ENCODE assay signal across 9 mouse cellular contexts in the genomic region with DNA sequence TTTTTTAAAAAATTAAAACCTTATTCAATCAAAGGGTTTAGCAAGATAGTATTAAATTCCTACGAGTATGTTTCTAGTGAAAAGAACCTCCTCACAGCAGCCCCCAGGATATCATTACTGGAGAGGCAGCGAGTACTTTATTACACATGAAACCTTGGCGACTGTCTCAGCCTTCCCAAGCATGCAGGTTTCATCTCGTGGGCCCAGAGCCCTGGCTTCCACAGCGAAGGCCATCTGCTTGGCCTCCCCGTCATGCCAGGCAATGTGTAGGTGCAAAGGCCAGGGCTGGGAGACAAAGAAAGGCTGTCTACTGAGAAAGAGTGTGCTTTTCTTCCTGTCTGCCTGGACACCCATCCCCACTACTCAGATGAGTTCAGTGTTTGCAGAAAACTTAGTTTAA.
DNase-seq lines count a peak whose midpoint lies in the region; ATAC-seq lines count a peak whose summit lies in the region.
"Had no signal": no experiment of that assay in that cellular context is flagged by ENCODE, and none has a peak within 500 bp of the region (broad histone marks: within the 10 kb centered on the region; RNA-seq: fewer than 3 reads in every experiment).

No protein-coding gene starts in this region.

- no peak overlapping the region for H3K9ac ChIP-seq in embryonic facial prominence, embryonic 15.5 days
- no peak overlapping the region for H3K9ac ChIP-seq in hindbrain, embryonic 12.5 days
- H3K9ac ChIP-seq in limb, embryonic 15.5 days: no peak overlapping the region
- no peak overlapping the region for H3K9ac ChIP-seq in liver, embryonic 11.5 days (ENCODE audit: low read depth, low read length)

- no peaks in the 10 kb centered on the region for H3K27me3 ChIP-seq in embryonic facial prominence, embryonic 15.5 days
- H3K27me3 ChIP-seq in hindbrain, embryonic 12.5 days: no peaks in the 10 kb centered on the region
- no peaks in the 10 kb centered on the region for H3K27me3 ChIP-seq in limb, embryonic 15.5 days
- H3K27me3 ChIP-seq in liver, embryonic 11.5 days (replicated peaks; ENCODE audit: control insufficient read depth, insufficient read depth, low read length): no peaks in the 10 kb centered on the region

- WGBS in embryonic facial prominence, embryonic 15.5 days: 19% methylated on average over 6 of the region's 6 CpGs
- WGBS in hindbrain, embryonic 12.5 days: 10% methylated on average over 6 of the region's 6 CpGs
- WGBS in limb, embryonic 15.5 days: 19% methylated on average over 6 of the region's 6 CpGs
- 61% methylated on average over 6 of the region's 6 CpGs for WGBS in liver, embryonic 11.5 days

- peaks cover 25% of the 10 kb centered on the region for H3K4me1 ChIP-seq in embryonic facial prominence, embryonic 15.5 days
- peaks cover 36% of the 10 kb centered on the region for H3K4me1 ChIP-seq in hindbrain, embryonic 12.5 days
- peaks cover 15% of the 10 kb centered on the region for H3K4me1 ChIP-seq in limb, embryonic 15.5 days
- H3K4me1 ChIP-seq in liver, embryonic 11.5 days (replicated peaks; ENCODE audit: control insufficient read depth, insufficient read depth, low read length): no peaks in the 10 kb centered on the region; the same call in 1 of the 2 replicates

- H3K36me3 ChIP-seq in embryonic facial prominence, embryonic 15.5 days: peaks cover 7% of the 10 kb centered on the region
- peaks cover 13% of the 10 kb centered on the region for H3K36me3 ChIP-seq in hindbrain, embryonic 12.5 days
- peaks cover 13% of the 10 kb centered on the region for H3K36me3 ChIP-seq in limb, embryonic 15.5 days
- H3K36me3 ChIP-seq in liver, embryonic 11.5 days (ENCODE audit: control insufficient read depth, insufficient read depth, low read length): no peaks in the 10 kb centered on the region; the same call in 1 of the 2 replicates
- H3K36me3 ChIP-seq: G1E had no signal

- H3K4me3 ChIP-seq in embryonic facial prominence, embryonic 15.5 days (replicated peaks): no peak overlapping the region
- no peak overlapping the region for H3K4me3 ChIP-seq in hindbrain, embryonic 12.5 days
- H3K4me3 ChIP-seq in limb, embryonic 15.5 days: no peak overlapping the region
- H3K4me3 ChIP-seq in liver, embryonic 11.5 days (ENCODE audit: low read depth, low read length): no peak overlapping the region

- no peak for ATAC-seq in embryonic facial prominence, embryonic 15.5 days (ENCODE audit: insufficient number of reproducible peaks, low FRiP score, low TSS enrichment, low read depth)
- ATAC-seq in hindbrain, embryonic 12.5 days (ENCODE audit: low FRiP score): peak; percentile 71
- ATAC-seq in limb, embryonic 15.5 days (ENCODE audit: insufficient number of reproducible peaks, low FRiP score, low TSS enrichment, low read depth): no peak
- no peak for ATAC-seq in liver, embryonic 11.5 days (replicated peaks; ENCODE audit: low FRiP score)

- peak overlapping the region; percentile 34 for H3K4me2 ChIP-seq in embryonic facial prominence, embryonic 15.5 days (replicated peaks)
- peak overlapping the region; percentile 34 for H3K4me2 ChIP-seq in hindbrain, embryonic 12.5 days (replicated peaks)
- H3K4me2 ChIP-seq in limb, embryonic 15.5 days: no peak overlapping the region
- H3K4me2 ChIP-seq in liver, embryonic 11.5 days: no peak overlapping the region

- no peaks in the 10 kb centered on the region for H3K9me3 ChIP-seq in embryonic facial prominence, embryonic 15.5 days (replicated peaks)
- no peaks in the 10 kb centered on the region for H3K9me3 ChIP-seq in hindbrain, embryonic 12.5 days (replicated peaks)
- H3K9me3 ChIP-seq in limb, embryonic 15.5 days: no peaks in the 10 kb centered on the region
- no peaks in the 10 kb centered on the region for H3K9me3 ChIP-seq in liver, embryonic 11.5 days (ENCODE audit: control insufficient read depth, low read length)

- DNase-seq in ovary, postnatal 36 days (ENCODE audit: low spot score): peak; percentile 27
- DNase-seq in ovary, postnatal 10 days (ENCODE audit: low spot score): no peak
- DNase-seq in testis, postnatal 14 days (ENCODE audit: low spot score): peak; percentile 27
- no peak for DNase-seq in liver, embryonic 11.5 days (ENCODE audit: low spot score)
- DNase-seq in lung, postnatal 10 days: no peak

- peak overlapping the region; percentile 78 for H3K27ac ChIP-seq in embryonic facial prominence, embryonic 15.5 days (replicated peaks)
- H3K27ac ChIP-seq in hindbrain, embryonic 12.5 days: peak overlapping the region; percentile 92
- H3K27ac ChIP-seq in limb, embryonic 15.5 days: peak overlapping the region; percentile 76
- no peak overlapping the region for H3K27ac ChIP-seq in liver, embryonic 11.5 days (ENCODE audit: low read depth, low read length)

Comparison
In these comparisons a context has a peak if more than half of its experiments do, and no peak if none do; other contexts are left out.
1. DNase-seq: peak in ovary, postnatal 36 days (single experiment) and testis, postnatal 14 days (single experiment); none in ovary, postnatal 10 days (single experiment), liver, embryonic 11.5 days (single experiment) and lung, postnatal 10 days (single experiment).
2. H3K4me2 ChIP-seq: peak in embryonic facial prominence, embryonic 15.5 days (single experiment) and hindbrain, embryonic 12.5 days (single experiment); none in limb, embryonic 15.5 days (single experiment) and liver, embryonic 11.5 days (single experiment).